Mouse (Mus musculus): ENCODE data around the gene Muc1. TPM values are rescaled to one million over a fixed set of nuclear protein-coding genes. Genes with fewer than 3 reads are reported as not detected.
"Not testable (repeated sequence)": the region's sequence is repeated elsewhere in the genome, so short reads cannot be mapped to it uniquely, and the experiment has no call there.

Gene Muc1
- polyA plus RNA-seq, 1 experiment from 2014 or later = 1.6 TPM

DNA sequence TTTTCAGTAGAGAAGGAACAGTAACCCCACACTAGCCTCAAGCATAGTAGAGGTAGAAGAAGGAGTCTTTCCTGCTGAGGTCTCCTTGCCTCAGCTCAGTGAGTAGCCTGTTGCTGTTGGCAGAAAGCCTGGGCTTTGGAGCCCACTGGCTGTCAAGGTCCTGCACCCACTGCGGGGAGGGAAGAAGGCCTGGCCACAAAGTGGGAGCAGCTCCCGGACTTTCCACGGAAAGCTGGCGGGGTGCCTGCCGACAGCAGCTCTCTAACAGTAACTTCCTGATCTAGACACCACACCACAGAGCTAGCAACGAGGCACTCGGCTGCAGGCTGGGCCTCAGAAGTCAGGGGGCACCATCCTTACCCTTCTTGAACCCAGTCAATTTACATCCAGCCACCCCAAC lies 18.1 kb upstream of the Muc1 start:
- Histone ChIP-seq H3K4me1 (replicated peaks) (peaks cover 36% of the 10 kb centered on the region), H3K36me3 (peaks cover 48% of the 10 kb centered on the region), H3K27ac (peak overlapping the region; percentile 46), H3K4me2 (no peak overlapping the region), H3K9ac (no peak overlapping the region), H3K27me3 (no peaks in the 10 kb centered on the region), H3K4me3 (no peak overlapping the region), H3K9me3 (replicated peaks) (no peaks in the 10 kb centered on the region)
- no peak for ATAC-seq (replicated peaks; ENCODE audit: insufficient number of reproducible peaks, insufficient read depth, low FRiP score, low read depth)
- WGBS = 60% methylated on average over 7 of the region's 7 CpGs

DNA sequence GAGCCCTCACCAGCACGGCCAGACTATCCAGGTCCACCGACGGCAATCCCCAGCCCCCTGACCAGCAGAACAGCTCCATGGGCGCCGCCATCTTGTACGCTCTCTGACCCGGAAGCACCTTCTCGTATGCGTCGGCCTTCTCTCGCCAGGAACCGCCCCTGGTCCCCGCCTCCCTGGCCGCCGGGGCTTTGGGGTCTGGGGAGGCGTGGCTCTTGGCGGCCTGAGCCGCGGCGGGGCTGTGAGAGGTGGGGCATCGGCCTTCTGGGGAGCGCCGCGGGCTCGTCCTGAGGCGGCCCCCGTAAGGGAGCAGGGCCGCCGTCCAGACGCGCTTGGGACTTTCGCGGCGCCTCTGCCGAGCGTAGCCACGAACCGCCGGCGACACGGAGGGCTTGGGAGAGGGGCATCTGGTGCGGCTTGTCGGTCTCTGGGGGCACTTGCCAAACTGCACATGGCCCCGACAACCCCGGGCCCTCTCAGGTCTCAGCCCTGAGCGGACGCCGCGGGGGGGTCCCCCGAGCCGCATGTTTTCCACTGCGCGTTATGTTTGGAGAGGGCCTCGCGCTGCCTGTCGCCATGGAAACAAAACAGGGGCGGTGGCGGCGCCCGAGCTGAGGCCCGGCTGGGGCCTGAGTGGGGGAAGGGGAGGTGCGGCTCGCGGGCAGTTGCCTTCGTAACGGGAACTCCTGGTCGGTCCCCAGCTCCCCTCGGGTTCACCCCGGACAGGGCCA lies 14.9 kb upstream of the Muc1 start:
- Histone ChIP-seq H3K4me3 (peak overlapping the region; percentile 92), H3K36me3 (peaks cover 17% of the 10 kb centered on the region), H3K9ac (peak overlapping the region; percentile 74), H3K27ac (peak overlapping the region; percentile 98), H3K27me3 (no peaks in the 10 kb centered on the region), H3K4me2 (peak overlapping the region; percentile 92), H3K4me1 (replicated peaks) (peaks cover 40% of the 10 kb centered on the region), H3K9me3 (replicated peaks) (no peaks in the 10 kb centered on the region)
- WGBS = under 1% methylated on average over 68 of the region's 69 CpGs
- ATAC-seq (replicated peaks; ENCODE audit: insufficient number of reproducible peaks, insufficient read depth, low FRiP score, low read depth) = peak; percentile 93

DNA sequence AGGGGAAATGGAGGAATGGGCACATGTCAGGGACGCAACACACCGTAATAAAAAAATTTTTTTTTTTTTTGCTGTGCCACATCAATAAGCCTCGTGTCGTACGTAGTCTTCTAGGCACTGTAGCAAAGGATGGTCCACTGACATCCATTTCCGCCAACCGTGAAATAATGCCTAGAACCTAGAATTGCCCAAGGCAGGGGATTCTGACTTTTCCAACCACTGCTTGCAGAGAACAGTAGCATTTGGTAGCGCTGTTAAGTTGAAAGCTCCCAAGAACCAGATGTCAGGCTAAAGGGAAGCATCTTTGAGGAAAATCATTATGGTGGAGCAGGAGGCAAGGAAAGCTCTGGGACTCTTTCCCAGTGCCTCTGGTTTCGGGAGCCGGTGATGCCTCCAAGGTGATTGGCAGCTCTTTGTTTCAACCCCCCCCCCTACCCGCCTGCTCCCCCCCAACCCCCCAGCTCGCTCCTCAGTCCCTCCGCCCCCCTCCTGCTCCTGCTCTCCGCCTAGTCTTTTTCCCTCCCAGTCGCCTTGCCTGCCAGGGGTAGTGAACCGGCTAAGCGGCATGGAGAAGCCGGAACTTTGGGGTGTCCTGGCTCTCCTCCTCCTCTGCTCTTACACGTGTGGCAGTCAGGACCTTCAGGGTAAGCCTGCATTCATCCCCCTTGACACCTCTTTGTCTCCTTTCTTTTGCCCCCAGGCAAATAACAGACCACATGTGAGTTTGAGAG lies 14.0 kb upstream of the Muc1 start, which contains the start of gene Thbs3:
TSS of gene Thbs3 (plus strand) at position 500 of the 731 bp plus-strand sequence.
- Histone ChIP-seq H3K9ac (peak within 1 kb of the TSS; percentile 74), H3K4me2 (peak within 1 kb of the TSS; percentile 92), H3K4me1 (replicated peaks) (peaks cover 36% of the 10 kb centered on the region), H3K27me3 (no peaks in the 10 kb centered on the region), H3K27ac (peak within 1 kb of the TSS; percentile 98), H3K9me3 (replicated peaks) (no peaks in the 10 kb centered on the region), H3K4me3 (peak within 1 kb of the TSS; percentile 92), H3K36me3 (peaks cover 8% of the 10 kb centered on the region; the same call in 1 of the 2 replicates)
- 2% methylated on average over 18 of the region's 19 CpGs for WGBS
- ATAC-seq (replicated peaks; ENCODE audit: insufficient number of reproducible peaks, insufficient read depth, low FRiP score, low read depth) = no peak

DNA sequence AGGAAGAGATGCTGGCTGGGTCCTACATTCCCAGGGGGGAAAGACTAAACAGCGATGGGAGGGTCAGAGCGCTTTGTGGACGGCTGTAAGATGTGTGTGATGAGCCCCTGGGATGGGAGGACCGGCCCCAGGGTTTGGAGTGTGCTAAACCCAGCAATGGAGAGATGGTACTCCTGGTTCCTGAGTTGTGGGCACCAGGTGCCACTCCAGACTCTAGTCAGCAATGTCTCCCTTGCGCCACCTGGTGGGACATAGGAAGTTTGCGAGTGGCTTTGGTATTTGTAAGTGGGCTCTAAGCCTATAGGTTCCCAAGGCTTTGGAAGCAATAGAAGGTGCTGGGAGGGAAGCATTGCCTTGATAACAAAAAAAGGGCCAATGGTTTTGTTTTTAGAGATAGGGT lies 13.0 kb upstream of the Muc1 start:
- H3K4me1 ChIP-seq (replicated peaks) = peaks cover 33% of the 10 kb centered on the region
- no peaks in the 10 kb centered on the region for H3K27me3 ChIP-seq
- H3K4me2 ChIP-seq = peak overlapping the region; percentile 92
- no peak for ATAC-seq (replicated peaks; ENCODE audit: insufficient number of reproducible peaks, insufficient read depth, low FRiP score, low read depth)
- H3K27ac ChIP-seq = peak overlapping the region; percentile 98; the same call in 1 of the 2 replicates
- WGBS = 1% methylated on average over 6 of the region's 6 CpGs
- no peaks in the 10 kb centered on the region for H3K36me3 ChIP-seq
- H3K9ac ChIP-seq = peak overlapping the region; percentile 12; the same call in 1 of the 2 replicates
- no peaks in the 10 kb centered on the region for H3K9me3 ChIP-seq (replicated peaks)
- H3K4me3 ChIP-seq = peak overlapping the region; percentile 92

DNA sequence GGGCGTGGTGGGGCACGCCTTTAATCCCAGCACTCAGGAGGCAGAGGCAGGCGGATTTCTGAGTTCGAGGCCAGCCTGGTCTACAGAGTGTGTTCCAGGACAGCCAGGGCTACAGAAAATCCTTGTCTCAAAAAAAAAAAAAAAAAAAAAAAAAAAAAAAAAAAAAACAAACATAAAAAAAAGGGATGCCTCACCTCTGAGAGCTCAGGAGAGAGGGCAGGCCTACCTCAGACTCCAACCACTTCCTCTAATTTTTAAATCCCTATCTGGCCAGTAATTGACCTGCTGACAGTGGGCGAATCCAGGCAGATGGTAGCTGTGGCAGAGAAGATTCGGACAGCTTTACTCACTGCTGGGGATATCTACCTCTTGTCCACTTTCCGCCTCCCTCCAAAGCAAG lies 12.4 kb upstream of the Muc1 start:
- not testable (repeated sequence) for H3K9ac ChIP-seq; H3K36me3 ChIP-seq; H3K4me3 ChIP-seq; H3K27me3 ChIP-seq; H3K27ac ChIP-seq; H3K9me3 ChIP-seq (replicated peaks); ATAC-seq (replicated peaks; ENCODE audit: insufficient number of reproducible peaks, insufficient read depth, low FRiP score, low read depth)
- peak overlapping the region; percentile 92; the same call in 1 of the 2 replicates for H3K4me2 ChIP-seq
- H3K4me1 ChIP-seq (replicated peaks) = peaks cover 32% of the 10 kb centered on the region
- WGBS = 71% methylated on average over 7 of the region's 7 CpGs

DNA sequence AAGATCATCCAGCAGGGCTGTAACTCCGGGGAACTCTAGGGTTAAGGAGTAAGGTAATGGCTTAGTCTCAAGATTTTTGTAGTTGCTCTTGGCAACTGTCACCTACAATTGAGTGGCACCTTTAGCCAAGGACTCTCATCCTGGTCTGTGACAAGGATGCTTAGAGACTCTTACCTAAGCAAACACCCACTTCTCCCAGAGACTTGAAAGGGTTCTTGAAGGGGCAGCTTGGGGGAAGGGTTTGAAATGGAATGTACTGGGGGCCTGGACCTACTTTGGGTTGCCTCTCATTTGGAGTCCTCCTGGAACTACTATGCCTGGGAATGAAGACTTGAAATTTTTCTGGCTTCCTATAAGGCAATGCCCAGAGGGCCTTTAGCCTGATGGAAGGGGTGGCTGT lies 10.6 kb upstream of the Muc1 start:
- 79% methylated on average over 1 of the region's 1 CpGs for WGBS
- no peak overlapping the region for H3K27ac ChIP-seq
- H3K27me3 ChIP-seq = no peaks in the 10 kb centered on the region
- no peaks in the 10 kb centered on the region for H3K9me3 ChIP-seq (replicated peaks)
- ATAC-seq (replicated peaks; ENCODE audit: insufficient number of reproducible peaks, insufficient read depth, low FRiP score, low read depth) = no peak
- peaks cover 19% of the 10 kb centered on the region for H3K4me1 ChIP-seq (replicated peaks)
- H3K36me3 ChIP-seq = no peaks in the 10 kb centered on the region
- H3K4me3 ChIP-seq = no peak overlapping the region
- no peak overlapping the region for H3K4me2 ChIP-seq
- no peak overlapping the region for H3K9ac ChIP-seq

DNA sequence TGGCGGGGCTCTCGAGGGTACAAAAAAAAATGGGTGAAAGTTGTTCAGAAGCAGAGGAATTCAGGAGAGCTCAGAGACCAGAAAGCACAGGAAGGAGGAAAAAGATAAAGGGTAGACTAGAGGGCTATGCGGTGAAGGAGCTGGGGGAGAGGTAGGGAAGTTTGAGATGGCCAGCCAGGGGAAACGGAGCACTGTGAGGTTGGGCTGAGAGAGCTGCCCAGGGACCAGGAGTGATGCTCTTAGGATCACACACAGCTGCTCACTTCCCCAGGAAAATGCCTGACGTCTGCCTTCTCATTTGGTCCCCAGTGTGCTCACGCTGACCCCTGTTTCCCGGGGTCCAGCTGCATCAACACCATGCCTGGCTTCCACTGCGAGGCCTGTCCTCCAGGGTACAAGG lies 9.3 kb upstream of the Muc1 start:
- Histone ChIP-seq H3K4me3 (no peak overlapping the region), H3K4me2 (no peak overlapping the region), H3K4me1 (replicated peaks) (peaks cover 17% of the 10 kb centered on the region), H3K9ac (no peak overlapping the region), H3K27ac (no peak overlapping the region), H3K36me3 (no peaks in the 10 kb centered on the region), H3K9me3 (replicated peaks) (no peaks in the 10 kb centered on the region), H3K27me3 (no peaks in the 10 kb centered on the region)
- whole genome bisulfite sequencing = 13% methylated on average over 8 of the region's 8 CpGs
- ATAC-seq (replicated peaks; ENCODE audit: insufficient number of reproducible peaks, insufficient read depth, low FRiP score, low read depth) = no peak

DNA sequence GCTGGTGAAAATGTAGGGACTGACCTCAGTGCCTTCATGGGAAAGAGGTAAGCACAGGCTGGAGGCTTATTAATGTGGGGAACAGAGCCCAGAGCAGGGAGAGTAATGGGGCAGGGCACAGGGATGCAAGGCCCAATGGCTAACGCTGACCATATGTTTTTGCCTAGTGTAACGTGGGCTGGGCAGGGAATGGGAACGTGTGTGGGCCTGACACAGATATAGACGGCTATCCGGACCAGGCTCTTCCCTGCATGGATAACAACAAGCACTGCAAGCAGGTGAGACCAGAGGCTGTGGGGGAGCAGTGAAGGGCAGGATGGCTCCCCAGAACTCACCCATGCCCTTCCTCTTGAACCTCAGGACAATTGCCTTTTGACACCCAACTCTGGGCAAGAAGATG lies 7.7 kb upstream of the Muc1 start:
- Histone ChIP-seq H3K9me3 (replicated peaks) (no peaks in the 10 kb centered on the region), H3K9ac (no peak overlapping the region), H3K36me3 (no peaks in the 10 kb centered on the region), H3K4me2 (no peak overlapping the region), H3K27ac (no peak overlapping the region), H3K4me1 (replicated peaks) (peaks cover under 1% of the 10 kb centered on the region), H3K27me3 (peaks cover 13% of the 10 kb centered on the region), H3K4me3 (no peak overlapping the region)
- 78% methylated on average over 5 of the region's 5 CpGs for WGBS
- no peak for ATAC-seq (replicated peaks; ENCODE audit: insufficient number of reproducible peaks, insufficient read depth, low FRiP score, low read depth)

DNA sequence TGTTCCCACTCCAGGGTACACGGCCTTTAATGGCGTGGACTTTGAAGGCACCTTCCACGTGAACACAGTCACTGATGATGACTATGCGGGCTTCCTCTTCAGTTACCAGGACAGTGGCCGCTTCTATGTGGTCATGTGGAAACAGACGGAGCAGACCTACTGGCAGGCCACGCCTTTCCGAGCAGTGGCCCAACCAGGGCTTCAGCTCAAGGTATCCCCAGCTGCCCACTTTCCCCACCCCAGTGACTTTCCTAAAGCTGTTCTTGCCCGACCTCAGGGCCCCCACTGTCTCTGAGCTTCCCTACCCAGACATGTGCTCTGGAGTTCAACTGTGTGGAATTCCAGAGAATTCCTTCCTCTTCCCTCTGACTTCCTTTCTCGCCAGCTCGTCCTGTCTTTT lies 4.1 kb upstream of the Muc1 start:
- H3K4me1 ChIP-seq (replicated peaks) = peaks cover 17% of the 10 kb centered on the region
- H3K27me3 ChIP-seq = peaks cover 22% of the 10 kb centered on the region
- no peaks in the 10 kb centered on the region for H3K36me3 ChIP-seq
- H3K4me3 ChIP-seq = no peak overlapping the region
- H3K9me3 ChIP-seq (replicated peaks) = no peaks in the 10 kb centered on the region
- H3K27ac ChIP-seq = no peak overlapping the region
- 71% methylated on average over 11 of the region's 11 CpGs for WGBS
- no peak for ATAC-seq (replicated peaks; ENCODE audit: insufficient number of reproducible peaks, insufficient read depth, low FRiP score, low read depth)
- H3K4me2 ChIP-seq = no peak overlapping the region
- no peak overlapping the region for H3K9ac ChIP-seq

DNA sequence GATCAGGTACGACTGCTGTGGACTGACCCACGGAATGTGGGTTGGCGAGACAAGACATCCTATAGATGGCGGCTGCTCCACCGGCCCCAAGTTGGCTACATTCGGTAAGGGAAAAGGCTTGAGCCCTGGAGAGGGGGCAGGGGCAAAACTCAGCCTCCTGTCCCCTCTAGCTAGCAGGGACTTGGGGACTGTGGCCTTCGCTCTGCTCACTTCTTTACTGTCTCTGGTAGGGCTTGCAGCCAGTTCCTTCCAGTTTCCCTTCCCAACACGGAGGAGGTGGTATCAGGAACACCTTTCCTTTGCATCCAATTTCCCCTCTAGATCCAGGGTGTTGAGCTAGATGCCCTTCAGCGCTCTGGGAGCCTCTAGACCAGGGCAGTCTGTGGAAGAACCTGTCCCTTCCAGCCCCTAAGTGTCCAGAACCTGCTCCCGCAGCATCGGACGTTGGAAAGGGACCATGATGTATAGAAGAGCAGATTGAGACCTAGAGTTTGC lies 3.5 kb upstream of the Muc1 start:
- H3K27ac ChIP-seq = no peak overlapping the region
- H3K4me2 ChIP-seq = peak overlapping the region; percentile 17; the same call in 1 of the 2 replicates
- H3K4me3 ChIP-seq = no peak overlapping the region
- H3K9ac ChIP-seq = no peak overlapping the region
- 63% methylated on average over 12 of the region's 12 CpGs for WGBS
- peaks cover 17% of the 10 kb centered on the region for H3K4me1 ChIP-seq (replicated peaks)
- ATAC-seq (replicated peaks; ENCODE audit: insufficient number of reproducible peaks, insufficient read depth, low FRiP score, low read depth) = no peak
- peaks cover 28% of the 10 kb centered on the region for H3K27me3 ChIP-seq
- no peaks in the 10 kb centered on the region for H3K36me3 ChIP-seq
- no peaks in the 10 kb centered on the region for H3K9me3 ChIP-seq (replicated peaks)

DNA sequence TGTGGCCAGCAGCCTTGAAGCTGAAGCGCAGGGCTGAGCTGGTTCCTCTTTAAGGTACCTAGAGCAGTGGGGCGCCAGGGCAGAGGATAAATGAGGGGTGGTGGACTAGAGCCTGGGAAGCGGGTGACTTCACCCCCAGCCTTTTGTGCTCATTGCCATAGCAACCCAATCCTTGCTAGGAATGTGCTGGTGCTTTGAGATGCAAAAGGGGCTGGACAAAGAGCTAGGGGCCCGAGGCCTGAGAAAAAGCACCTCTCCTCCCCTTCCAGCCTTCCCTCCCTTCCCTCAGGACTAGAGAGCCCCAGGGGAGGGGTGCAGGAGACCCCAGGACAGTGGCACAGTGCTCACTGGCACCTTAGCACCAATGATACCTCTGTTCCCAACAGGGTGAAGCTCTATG lies 2.9 kb upstream of the Muc1 start:
- Histone ChIP-seq H3K36me3 (no peaks in the 10 kb centered on the region), H3K9ac (no peak overlapping the region), H3K4me1 (replicated peaks) (peaks cover 17% of the 10 kb centered on the region), H3K27ac (no peak overlapping the region), H3K27me3 (peaks cover 32% of the 10 kb centered on the region), H3K4me2 (peak overlapping the region; percentile 17; the same call in 1 of the 2 replicates), H3K4me3 (no peak overlapping the region), H3K9me3 (replicated peaks) (no peaks in the 10 kb centered on the region)
- no peak for ATAC-seq (replicated peaks; ENCODE audit: insufficient number of reproducible peaks, insufficient read depth, low FRiP score, low read depth)
- 60% methylated on average over 4 of the region's 4 CpGs for WGBS

Measured in heart, embryonic 15.5 days (tissue).